Mouse (Mus musculus) CH12.LX (cell line): ENCODE measurements around the gene Myh2.

ENCODE experiments used
- CHD2 ChIP-seq: IDR thresholded peaks from 2 replicates; pipeline ENCODE4 v1.6.1; 2011; ENCODE audit warnings: low read length, improper control_type of control experiment
- CTCF ChIP-seq, 2 experiments: IDR thresholded peaks in 1 of 2; conservative IDR thresholded peaks in 1 of 2; 2 replicates each; pipeline ENCODE4 v1.5.1; 2011 to 2012; ENCODE audit warnings: low read depth in 2 of 2, low read length in 2 of 2, improper control_type of control experiment in 1 of 2, inconsistent platforms in 1 of 2, mild to moderate bottlenecking in 1 of 2, moderate library complexity in 1 of 2
- E2F4 ChIP-seq: IDR thresholded peaks from 2 replicates; pipeline ENCODE4 v1.6.1; 2011; ENCODE audit warnings: low read depth, low read length, improper control_type of control experiment; ENCODE audit not compliant: insufficient replicate concordance
- EP300 ChIP-seq: IDR thresholded peaks from 2 replicates; pipeline ENCODE4 v1.6.1; 2011; ENCODE audit warnings: low read length, improper control_type of control experiment
- GABPA ChIP-seq: IDR thresholded peaks from 2 replicates; pipeline ENCODE4 v1.6.1; 2012; ENCODE audit warnings: low read depth, low read length, improper control_type of control experiment, inconsistent platforms; ENCODE audit not compliant: insufficient replicate concordance
- JUN ChIP-seq: IDR thresholded peaks from 2 replicates; pipeline ENCODE4 v1.6.1; 2011; ENCODE audit warnings: low read depth, mild to moderate bottlenecking, low read length, improper control_type of control experiment, moderate library complexity; ENCODE audit not compliant: insufficient read depth
- MXI1 ChIP-seq: IDR thresholded peaks from 2 replicates; pipeline ENCODE4 v1.6.1; 2011; ENCODE audit warnings: mild to moderate bottlenecking, low read depth, low read length, improper control_type of control experiment
- NRF1 ChIP-seq: IDR thresholded peaks from 2 replicates; pipeline ENCODE4 v1.6.1; 2014; ENCODE audit warnings: low read depth, mild to moderate bottlenecking, inconsistent platforms, low read length, improper control_type of control experiment, moderate library complexity
- POLR2A ChIP-seq: IDR thresholded peaks from 2 replicates; pipeline ENCODE4 v1.6.1; 2011; ENCODE audit warnings: low read depth, mild to moderate bottlenecking, improper control_type of control experiment, low read length
- RCOR1 ChIP-seq: conservative IDR thresholded peaks from 2 replicates; pipeline ENCODE4 v1.6.1; 2012; ENCODE audit warnings: low read depth, mild to moderate bottlenecking, inconsistent platforms, low read length, improper control_type of control experiment
- USF2 ChIP-seq: conservative IDR thresholded peaks from 2 replicates; pipeline ENCODE4 v1.6.1; 2011; ENCODE audit warnings: low read depth, low read length, improper control_type of control experiment
- ZMIZ1 ChIP-seq: IDR thresholded peaks from 2 replicates; pipeline ENCODE4 v1.6.1; 2012; ENCODE audit warnings: low read depth, mild to moderate bottlenecking, inconsistent platforms, low read length, improper control_type of control experiment

- TF ChIP-seq POLR2A, result no peak
- no peak for TF ChIP-seq CTCF (conservative IDR thresholded peaks at IDR 0.05 in 1 of 2, IDR thresholded peaks at IDR 0.05 in 1 of 2; ENCODE audit: low read depth in 2 of 2, low read length in 2 of 2)
- no peak for TF ChIP-seq JUN
- no peak for TF ChIP-seq USF2
- no peak for TF ChIP-seq ZMIZ1
- no peak for TF ChIP-seq GABPA
- TF ChIP-seq NRF1, result no peak
- no peak for TF ChIP-seq RCOR1
- TF ChIP-seq MXI1, result no peak
- TF ChIP-seq CHD2, result no peak
- TF ChIP-seq E2F4, result no peak
- no peak for TF ChIP-seq EP300
These were observed 6.0 kb upstream of the Myh2 start for GRCm38 (mm10) chr11:67164851-67165250.
